Mouse (Mus musculus) MEL (cell line): ENCODE data around the gene Rln3. TPM values are rescaled to one million over a fixed set of nuclear protein-coding genes. Genes with fewer than 3 reads are reported as not detected.
A peak's percentile ranks its signal among the peaks of the same experiment; 100 is the strongest.
"Not testable (repeated sequence)": the region's sequence is repeated elsewhere in the genome, so short reads cannot be mapped to it uniquely, and the experiment has no call there.

Experiments
- DNase-seq: peaks from one replicate; pipeline ENCODE4 v3.0.0; 2011; ENCODE audit warnings: low read depth, low spot score
- H3K27ac ChIP-seq: 2 replicates; pipeline ENCODE4 v1.5.1; 2012; ENCODE audit warnings: low read depth, mild to moderate bottlenecking, control low read depth, low read length, moderate library complexity; ENCODE audit not compliant: control insufficient read depth
- H3K27me3 ChIP-seq, 2 experiments: fragments of 150-350 bp in 1 of 2; sonication (generic) in 1 of 2; 2 replicates each; pipeline ENCODE4 v1.6.1; 2012; ENCODE audit warnings: low read length in 2 of 2, mild to moderate bottlenecking in 2 of 2, improper control_type of control experiment in 1 of 2, moderate library complexity in 1 of 2; ENCODE audit not compliant: insufficient read depth in 2 of 2, control insufficient read depth in 1 of 2
- H3K36me3 ChIP-seq, 2 experiments: 2 replicates each; pipeline ENCODE4 v1.6.1; 2012 to 2014; ENCODE audit warnings: low read length in 2 of 2, improper control_type of control experiment in 1 of 2, inconsistent platforms in 1 of 2, mild to moderate bottlenecking in 1 of 2; ENCODE audit not compliant: insufficient read depth in 2 of 2, control insufficient read depth in 1 of 2
- H3K4me1 ChIP-seq, 2 experiments: fragments of 150-350 bp in 1 of 2; sonication (generic) in 1 of 2; 2 replicates each; pipeline ENCODE4 v1.6.1; 2012; ENCODE audit warnings: low read length in 2 of 2, improper control_type of control experiment in 1 of 2, mild to moderate bottlenecking in 1 of 2; ENCODE audit not compliant: insufficient read depth in 2 of 2, control insufficient read depth in 1 of 2
- H3K4me3 ChIP-seq, 2 experiments: fragments of 150-350 bp in 1 of 2; sonication (generic) in 1 of 2; 2 replicates each; pipeline ENCODE4 v1.5.1; 2012; ENCODE audit warnings: low read depth in 2 of 2, low read length in 2 of 2, mild to moderate bottlenecking in 2 of 2, moderate library complexity in 2 of 2, control low read depth in 1 of 2, improper control_type of control experiment in 1 of 2; ENCODE audit not compliant: control insufficient read depth in 1 of 2, insufficient read depth in 1 of 2
- H3K79me2 ChIP-seq: 2 replicates; pipeline ENCODE4 v1.6.1; 2012; ENCODE audit warnings: mild to moderate bottlenecking, low read length, moderate library complexity; ENCODE audit not compliant: control insufficient read depth, poor library complexity, insufficient read depth
- H3K9ac ChIP-seq: 2 replicates; pipeline ENCODE4 v1.6.1; 2012; ENCODE audit warnings: low read depth, mild to moderate bottlenecking, control low read depth, low read length, moderate library complexity; ENCODE audit not compliant: control insufficient read depth, poor library complexity, severe bottlenecking
- H3K9me3 ChIP-seq: fragments of 150-350 bp; sonication (generic); replicated peaks from 2 replicates; pipeline ENCODE4 v1.6.1; 2012; ENCODE audit warnings: mild to moderate bottlenecking, low read length, improper control_type of control experiment, moderate library complexity; ENCODE audit not compliant: insufficient read depth
- CHD1 ChIP-seq: IDR thresholded peaks from 2 replicates; pipeline ENCODE4 v1.6.1; 2012; ENCODE audit warnings: low read depth, mild to moderate bottlenecking, inconsistent platforms, low read length, improper control_type of control experiment
- ETS1 ChIP-seq: IDR thresholded peaks from 2 replicates; pipeline ENCODE4 v1.6.1; 2012; ENCODE audit warnings: low read depth, mild to moderate bottlenecking, inconsistent platforms, low read length, improper control_type of control experiment, moderate library complexity
- GABPA ChIP-seq: IDR thresholded peaks from 2 replicates; pipeline ENCODE4 v1.6.1; 2012; ENCODE audit warnings: low read depth, mild to moderate bottlenecking, inconsistent platforms, low read length, improper control_type of control experiment, moderate library complexity
- GATA1 ChIP-seq: IDR thresholded peaks from 2 replicates; pipeline ENCODE4 v1.6.1; 2011; ENCODE audit warnings: low read depth, low read length, improper control_type of control experiment
- HCFC1 ChIP-seq: IDR thresholded peaks from 2 replicates; pipeline ENCODE4 v1.6.1; 2012; ENCODE audit warnings: low read depth, mild to moderate bottlenecking, inconsistent platforms, low read length, improper control_type of control experiment, moderate library complexity
- JUND ChIP-seq: IDR thresholded peaks from 2 replicates; pipeline ENCODE4 v1.6.1; 2011; ENCODE audit warnings: low read depth, mild to moderate bottlenecking, improper control_type of control experiment, low read length
- KAT2A ChIP-seq: conservative IDR thresholded peaks from 2 replicates; pipeline ENCODE4 v1.6.1; 2012; ENCODE audit warnings: low read depth, low read length, improper control_type of control experiment, inconsistent platforms
- MAFK ChIP-seq: IDR thresholded peaks from 2 replicates; pipeline ENCODE4 v1.6.1; 2011; ENCODE audit warnings: low read depth, mild to moderate bottlenecking, low read length, improper control_type of control experiment, borderline replicate concordance
- MAX ChIP-seq: IDR thresholded peaks from 2 replicates; pipeline ENCODE4 v1.6.1; 2011; ENCODE audit warnings: low read length, improper control_type of control experiment
- MYB ChIP-seq: IDR thresholded peaks from 2 replicates; pipeline ENCODE4 v1.6.1; 2011; ENCODE audit warnings: mild to moderate bottlenecking, low read depth, low read length, improper control_type of control experiment
- MYC ChIP-seq: IDR thresholded peaks from 2 replicates; pipeline ENCODE4 v1.6.1; 2011; ENCODE audit warnings: low read depth, mild to moderate bottlenecking, low read length, improper control_type of control experiment, moderate library complexity
- NRF1 ChIP-seq: IDR thresholded peaks from 2 replicates; pipeline ENCODE4 v1.6.1; 2014; ENCODE audit warnings: low read depth, mild to moderate bottlenecking, inconsistent platforms, low read length, improper control_type of control experiment, moderate library complexity; ENCODE audit not compliant: poor library complexity, insufficient read depth, severe bottlenecking
- RAD21 ChIP-seq: IDR thresholded peaks from 2 replicates; pipeline ENCODE4 v1.6.1; 2011; ENCODE audit warnings: mild to moderate bottlenecking, low read depth, low read length, improper control_type of control experiment
- RCOR1 ChIP-seq: IDR thresholded peaks from 2 replicates; pipeline ENCODE4 v1.6.1; 2012; ENCODE audit warnings: low read depth, mild to moderate bottlenecking, inconsistent platforms, low read length, improper control_type of control experiment
- SIN3A ChIP-seq: IDR thresholded peaks from 2 replicates; pipeline ENCODE4 v1.6.1; 2012; ENCODE audit warnings: low read length, improper control_type of control experiment, inconsistent platforms
- TAL1 ChIP-seq: IDR thresholded peaks from 2 replicates; pipeline ENCODE4 v1.6.1; 2012; ENCODE audit warnings: mild to moderate bottlenecking, inconsistent platforms, low read length, moderate library complexity, mixed read lengths
- TBP ChIP-seq: IDR thresholded peaks from 2 replicates; pipeline ENCODE4 v1.8.0; 2011; ENCODE audit warnings: low read depth, low read length, improper control_type of control experiment
- TCF12 ChIP-seq: IDR thresholded peaks from 2 replicates; pipeline ENCODE4 v1.6.1; 2014; ENCODE audit warnings: low read depth, mild to moderate bottlenecking, inconsistent platforms, low read length, improper control_type of control experiment, moderate library complexity
- UBTF ChIP-seq: IDR thresholded peaks from 2 replicates; pipeline ENCODE4 v1.6.1; 2012; ENCODE audit warnings: low read depth, mild to moderate bottlenecking, inconsistent platforms, low read length, improper control_type of control experiment, moderate library complexity, borderline replicate concordance; ENCODE audit not compliant: insufficient read depth
- USF1 ChIP-seq: IDR thresholded peaks from 2 replicates; pipeline ENCODE4 v1.6.1; 2014; ENCODE audit warnings: low read depth, mild to moderate bottlenecking, inconsistent platforms, low read length, improper control_type of control experiment, moderate library complexity
- USF2 ChIP-seq, 2 experiments: IDR thresholded peaks; 2 replicates each; pipeline ENCODE4 v1.6.1; 2011 to 2012; ENCODE audit warnings: improper control_type of control experiment in 2 of 2, low read length in 2 of 2, borderline replicate concordance in 1 of 2, inconsistent platforms in 1 of 2, low read depth in 1 of 2, mild to moderate bottlenecking in 1 of 2; ENCODE audit not compliant: insufficient read depth in 1 of 2
- ZC3H11A ChIP-seq: IDR thresholded peaks from 2 replicates; pipeline ENCODE4 v1.6.1; 2012; ENCODE audit warnings: low read depth, mild to moderate bottlenecking, inconsistent platforms, low read length, improper control_type of control experiment
- ZMIZ1 ChIP-seq: IDR thresholded peaks from 2 replicates; pipeline ENCODE4 v1.6.1; 2012; ENCODE audit warnings: low read depth, mild to moderate bottlenecking, inconsistent platforms, low read length, improper control_type of control experiment, moderate library complexity
- ZNF384 ChIP-seq: IDR thresholded peaks from 2 replicates; pipeline ENCODE4 v1.6.1; 2012; ENCODE audit warnings: low read depth, mild to moderate bottlenecking, inconsistent platforms, low read length, improper control_type of control experiment
- polyA plus RNA-seq, 2 experiments: library from polyadenylated mRNA; stranded (reverse) in 1 of 2; unstranded in 1 of 2; fragments of >175 nt in 1 of 2; fragments of >200 nt in 1 of 2; gene quantifications; 2 replicates each; pipeline versions ENCODE4 v1.2.1 to v1.2.4; 2012; ENCODE audit warnings: low replicate concordance in 2 of 2, low read depth in 1 of 2; ENCODE audit not compliant: insufficient read length in 2 of 2, insufficient read depth in 1 of 2, missing spikeins in 1 of 2
- total RNA-seq: library from RNA; depleted of rRNA; stranded (reverse); fragments of 300-350 nt; gene quantifications from 2 replicates; pipeline ENCODE4 v1.2.3, GENCODE M21; 2012

The Rln3 gene
- total and polyA plus RNA-seq, 3 experiments = not detected

- no peaks in the 10 kb centered on the region for H3K27me3 ChIP-seq
Observed at GRCm38 (mm10) chr8:84008362-84008761, 36.4 kb downstream of the Rln3 start.

GRCm38 (mm10) chr8:84005502-84005901 lies 39.3 kb downstream of the Rln3 start:
- not testable (repeated sequence) for DNase-seq, H3K79me2 ChIP-seq, H3K9me3 ChIP-seq, H3K27me3 ChIP-seq
- H3K4me3 ChIP-seq = peak overlapping the region in 1 of 2 experiments; percentile 66; a peak in 1 of 4 replicates
- peaks cover 0 to 12% of the 10 kb centered on the region in 2 experiments; a peak in 2 of 4 replicates for H3K36me3 ChIP-seq
- H3K9ac ChIP-seq = peak overlapping the region; percentile 63
- H3K4me1 ChIP-seq = peaks cover 4 to 19% of the 10 kb centered on the region in 2 experiments; a peak in 3 of 4 replicates
- H3K27ac ChIP-seq = peak overlapping the region; percentile 3; the same call in 1 of the 2 replicates

More at GRCm38 (mm10) chr8:84008362-84008761, 36.4 kb downstream of the Rln3 start:
- TF ChIP-seq JUND = no peak
- no peak for TF ChIP-seq HCFC1
- TF ChIP-seq ZNF384 = no peak
- TF ChIP-seq UBTF = no peak
- TF ChIP-seq TAL1 = no peak
- no peak for DNase-seq
- Histone ChIP-seq H3K36me3 (peaks cover 0 to 8% of the 10 kb centered on the region in 2 experiments; a peak in 2 of 4 replicates), H3K9ac (no peak overlapping the region), H3K27ac (no peak overlapping the region), H3K79me2 (no peaks in the 10 kb centered on the region; the same call in 1 of the 2 replicates), H3K4me3 (no peak overlapping the region), H3K4me1 (peaks cover 4 to 9% of the 10 kb centered on the region in 2 experiments; a peak in 3 of 4 replicates), H3K9me3 (no peaks in the 10 kb centered on the region)

- peak; percentile 98 for DNase-seq
- Histone ChIP-seq H3K9ac (peak overlapping the region; percentile 78), H3K9me3 (no peaks in the 10 kb centered on the region), H3K27me3 (no peaks in the 10 kb centered on the region), H3K79me2 (peaks cover 2% of the 10 kb centered on the region), H3K4me1 (peaks cover 4 to 19% of the 10 kb centered on the region in 2 experiments; a peak in 3 of 4 replicates), H3K36me3 (peaks cover 3 to 16% of the 10 kb centered on the region in 2 experiments; a peak in 2 of 4 replicates), H3K27ac (peak overlapping the region; percentile 76), H3K4me3 (peak overlapping the region; percentile 65 to 76)
- TF ChIP-seq MYC = no peak; the same call in 1 of the 2 replicates
- peak; percentile 93 for TF ChIP-seq ZNF384
- TF ChIP-seq TBP = peak; percentile 68
- TF ChIP-seq KAT2A = peak; percentile 76; the same call in 1 of the 2 replicates
- TF ChIP-seq MAFK = no peak
- TF ChIP-seq RAD21 = no peak
- TF ChIP-seq MYB = no peak
- peak; percentile 22; the same call in 1 of the 2 replicates for TF ChIP-seq USF1
- TF ChIP-seq GABPA = no peak
- no peak for TF ChIP-seq GATA1
- no peak for TF ChIP-seq USF2 (IDR thresholded peaks at IDR 0.05; ENCODE audit: borderline replicate concordance in 1 of 2, insufficient read depth in 1 of 2, low read depth in 1 of 2, low read length in 2 of 2)
- TF ChIP-seq TCF12 = peak; percentile 52
- no peak for TF ChIP-seq RCOR1
- TF ChIP-seq MAX = peak; percentile 76
- peak; percentile 17; the same call in 1 of the 2 replicates for TF ChIP-seq ETS1
- TF ChIP-seq CHD1 = 0 out of 2 replicates have a peak, but pooled peaks have one; percentile 80
- TF ChIP-seq ZC3H11A = no peak
- TF ChIP-seq NRF1 = peak; percentile 88
- TF ChIP-seq ZMIZ1 = peak; percentile 70
- TF ChIP-seq SIN3A = peak; percentile 90
Observed at GRCm38 (mm10) chr8:84004533-84005201, 40.1 kb downstream of the Rln3 start.
